Mouse (Mus musculus): ENCODE measurements around the gene Lmbr1.

Gene Lmbr1

DNA sequence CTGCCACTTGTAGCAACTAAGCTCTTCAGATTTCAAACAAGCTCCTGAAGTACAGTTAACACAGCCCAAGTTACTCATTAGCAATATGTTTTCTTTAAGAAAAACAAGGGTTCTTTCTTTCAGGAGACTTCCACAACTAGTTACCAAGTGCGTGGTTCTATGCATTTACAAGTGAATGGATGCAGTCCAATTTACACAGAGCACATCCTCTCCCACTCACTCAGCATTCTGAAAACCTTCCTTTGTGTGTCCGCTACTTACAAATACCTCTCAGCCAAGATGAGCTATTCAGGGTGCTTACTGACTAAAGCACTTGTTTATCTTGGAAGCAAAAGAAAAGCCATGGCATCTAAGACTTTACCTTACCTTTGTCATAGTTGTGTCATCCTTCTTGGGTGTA, 124.3 kb downstream of the Lmbr1 start:
- DNase-seq (ENCODE audit: low read depth) = no peak

DNA sequence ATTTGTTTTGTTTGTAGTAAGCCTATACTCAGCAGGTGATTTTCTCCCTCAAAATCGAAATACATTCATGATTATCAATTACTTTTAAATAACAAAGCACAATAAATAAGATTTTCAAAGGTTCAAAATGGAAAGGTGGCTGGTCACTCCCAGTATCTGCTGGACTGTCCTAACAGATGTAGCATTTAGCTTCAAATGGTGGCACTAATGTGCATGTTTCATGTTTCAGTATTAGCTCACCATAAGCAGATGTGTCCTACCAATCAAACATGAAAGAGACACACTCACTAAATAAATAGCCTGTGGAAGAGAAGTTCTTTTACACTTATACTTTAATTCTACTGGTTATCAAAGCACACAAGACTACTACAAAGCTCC, 126.7 kb downstream of the Lmbr1 start:
- DNase-seq (ENCODE audit: low read depth) = no peak

GRCm38 (mm10) chr5:29250795-29251495, 127.2 kb downstream of the Lmbr1 start:
- DNase-seq (ENCODE audit: low read depth) = no peak

DNA sequence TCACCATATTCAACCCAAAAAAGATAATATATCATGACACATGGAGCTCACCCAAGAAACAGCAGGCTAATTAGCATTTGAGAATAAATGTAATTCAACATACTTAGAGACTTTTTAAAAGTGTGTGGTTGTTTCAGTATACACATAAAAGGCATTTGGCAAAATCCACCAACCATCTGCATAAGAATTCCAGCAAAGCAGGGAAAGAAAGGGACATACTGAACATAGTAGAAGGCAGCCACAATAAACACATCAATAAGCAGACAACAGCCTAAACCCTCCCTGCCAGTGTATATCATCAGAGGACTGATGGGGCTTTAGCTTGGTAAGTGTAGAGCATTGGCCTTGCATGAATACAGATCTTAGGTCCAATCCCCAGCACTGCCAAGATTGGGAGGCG, 133.4 kb downstream of the Lmbr1 start:
- DNase-seq (ENCODE audit: low read depth) = no peak

- no peak for DNase-seq (ENCODE audit: low read depth)
Measured at GRCm38 (mm10) chr5:29238379-29238778, 139.8 kb downstream of the Lmbr1 start.

DNA sequence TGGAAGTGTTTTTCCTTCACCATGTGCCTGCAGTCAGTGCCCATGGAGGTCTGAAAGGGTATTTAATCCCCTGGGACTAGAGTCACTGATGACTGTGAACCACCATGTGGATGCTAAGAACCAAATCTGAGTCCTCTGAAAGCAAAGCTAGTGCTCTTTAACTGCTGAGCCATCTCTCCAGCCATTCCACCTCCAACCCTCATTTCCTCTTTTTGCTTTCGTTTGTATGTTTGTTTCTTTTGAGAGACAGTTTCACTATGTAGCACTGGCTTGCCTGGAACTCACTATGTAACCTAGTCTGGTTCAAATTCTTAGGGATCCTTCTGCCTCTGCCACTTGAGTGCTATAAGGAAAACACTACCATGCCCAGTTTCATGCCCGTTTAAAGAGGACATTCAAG, 147.7 kb downstream of the Lmbr1 start:
- no peak for DNase-seq (ENCODE audit: low read depth)

DNA sequence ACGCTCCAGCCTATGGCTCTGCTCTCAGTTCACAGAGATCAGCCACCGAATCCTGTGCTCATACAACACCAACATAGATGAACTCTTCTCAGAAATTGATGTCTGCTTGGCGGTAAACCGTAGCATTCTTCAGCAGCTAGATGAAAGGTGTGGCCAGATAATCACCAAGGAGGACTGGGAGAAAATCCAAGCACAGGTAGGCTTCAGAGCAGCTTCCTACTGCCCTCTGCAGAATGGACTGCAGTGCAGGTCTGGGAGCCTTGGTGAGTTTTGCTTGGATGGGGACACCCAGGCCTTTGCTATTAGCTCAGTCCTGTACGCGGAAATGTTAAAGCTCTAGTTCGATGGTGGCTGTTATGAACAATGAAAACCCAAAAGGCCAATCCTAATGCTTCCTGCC, 154.1 kb downstream of the Lmbr1 start:
- no peak for DNase-seq (ENCODE audit: low read depth)

- peak; percentile 64 for DNase-seq (ENCODE audit: low read depth)
Measured at GRCm38 (mm10) chr5:29217997-29218396, 160.2 kb downstream of the Lmbr1 start.

DNA sequence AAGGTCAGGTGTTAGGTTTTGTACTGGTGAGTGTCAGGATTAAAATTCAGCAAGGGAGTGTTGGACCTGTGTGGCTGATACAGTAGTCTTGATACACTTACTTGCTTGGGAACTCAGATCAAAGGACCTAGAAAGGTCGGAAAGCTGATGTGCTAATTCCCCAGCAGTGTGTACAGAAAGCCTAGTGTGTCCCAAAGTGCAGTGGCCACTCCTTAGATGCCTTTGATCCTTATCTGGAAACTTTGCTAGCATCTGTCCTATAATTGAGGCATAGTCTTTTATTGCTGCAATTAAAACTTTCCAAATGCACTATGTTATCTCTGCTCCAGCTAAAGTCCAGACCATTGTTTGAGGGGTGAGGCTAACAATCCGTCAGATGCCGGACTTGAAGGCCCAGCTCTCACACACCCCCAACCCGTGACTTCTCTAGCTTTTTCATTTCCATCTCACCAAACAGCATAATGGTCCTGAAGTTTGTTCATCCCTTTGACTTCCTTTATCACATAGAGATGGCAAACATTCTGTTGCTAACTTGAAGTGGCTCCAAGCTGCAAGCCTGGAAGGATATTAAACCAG, 166.1 kb downstream of the Lmbr1 start:
- DNase-seq (ENCODE audit: low read depth) = no peak

GRCm38 (mm10) chr5:29205690-29206089, 172.5 kb downstream of the Lmbr1 start:
- DNase-seq (ENCODE audit: low read depth) = no peak

GRCm38 (mm10) chr5:29199868-29200267, 178.3 kb downstream of the Lmbr1 start:
- DNase-seq (ENCODE audit: low read depth) = no peak

GRCm38 (mm10) chr5:29198960-29199488, 179.2 kb downstream of the Lmbr1 start:
- no peak for DNase-seq (ENCODE audit: low read depth)

DNA sequence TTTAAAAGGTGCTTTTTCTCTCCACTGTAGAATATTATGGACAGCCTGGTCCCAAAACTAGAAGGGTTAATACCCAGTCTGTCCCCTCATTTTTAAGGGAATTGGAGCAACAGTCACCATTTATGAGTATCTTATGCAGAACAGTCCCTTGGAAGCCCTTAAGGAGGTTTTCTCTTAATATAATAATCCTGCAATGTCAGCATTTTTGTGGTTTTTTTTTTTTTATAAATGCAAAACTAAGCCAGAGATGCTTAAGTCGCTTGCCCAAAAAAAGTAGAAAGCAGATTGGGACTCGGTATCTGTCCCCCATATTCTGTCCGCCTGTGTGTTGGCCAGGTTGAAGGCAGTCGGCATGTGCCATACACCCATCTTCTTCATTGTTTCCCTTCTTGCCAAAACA, 181.0 kb downstream of the Lmbr1 start:
- DNase-seq (ENCODE audit: low read depth) = no peak

DNA sequence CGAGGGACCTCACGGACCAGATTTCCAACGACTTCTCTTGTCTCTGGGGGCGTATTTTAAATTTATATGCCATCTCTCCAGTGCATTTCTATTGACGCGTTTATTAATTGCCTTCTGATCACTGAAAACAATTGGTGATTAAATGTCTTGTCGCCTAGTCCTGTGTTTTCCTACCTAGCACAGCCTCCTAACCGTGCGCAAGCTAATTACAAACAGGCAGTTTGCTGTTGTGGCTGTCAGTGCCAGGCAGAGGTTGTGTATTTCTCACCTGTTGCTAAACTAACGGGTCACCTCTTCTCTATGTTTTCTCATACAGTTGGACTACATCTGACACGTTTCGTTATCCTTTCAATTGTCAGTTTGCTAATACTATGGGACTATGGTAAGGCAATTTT, 181.9 kb downstream of the Lmbr1 start:
- DNase-seq (ENCODE audit: low read depth) = no peak

GRCm38 (mm10) chr5:29195570-29196263, 182.5 kb downstream of the Lmbr1 start, which contains the start of gene Rnf32:
Gene Rnf32, plus strand, starts transcription at chr5:29195992.
- DNase-seq (ENCODE audit: low read depth) = peak; percentile 61

- DNase-seq (ENCODE audit: low read depth) = no peak
Measured at GRCm38 (mm10) chr5:29195231-29195569, 183.0 kb downstream of the Lmbr1 start.

GRCm38 (mm10) chr5:29186798-29187197, 191.4 kb downstream of the Lmbr1 start:
- DNase-seq (ENCODE audit: low read depth) = no peak
